13 mouse cellular contexts compared by ENCODE assay signal in the genomic region with DNA sequence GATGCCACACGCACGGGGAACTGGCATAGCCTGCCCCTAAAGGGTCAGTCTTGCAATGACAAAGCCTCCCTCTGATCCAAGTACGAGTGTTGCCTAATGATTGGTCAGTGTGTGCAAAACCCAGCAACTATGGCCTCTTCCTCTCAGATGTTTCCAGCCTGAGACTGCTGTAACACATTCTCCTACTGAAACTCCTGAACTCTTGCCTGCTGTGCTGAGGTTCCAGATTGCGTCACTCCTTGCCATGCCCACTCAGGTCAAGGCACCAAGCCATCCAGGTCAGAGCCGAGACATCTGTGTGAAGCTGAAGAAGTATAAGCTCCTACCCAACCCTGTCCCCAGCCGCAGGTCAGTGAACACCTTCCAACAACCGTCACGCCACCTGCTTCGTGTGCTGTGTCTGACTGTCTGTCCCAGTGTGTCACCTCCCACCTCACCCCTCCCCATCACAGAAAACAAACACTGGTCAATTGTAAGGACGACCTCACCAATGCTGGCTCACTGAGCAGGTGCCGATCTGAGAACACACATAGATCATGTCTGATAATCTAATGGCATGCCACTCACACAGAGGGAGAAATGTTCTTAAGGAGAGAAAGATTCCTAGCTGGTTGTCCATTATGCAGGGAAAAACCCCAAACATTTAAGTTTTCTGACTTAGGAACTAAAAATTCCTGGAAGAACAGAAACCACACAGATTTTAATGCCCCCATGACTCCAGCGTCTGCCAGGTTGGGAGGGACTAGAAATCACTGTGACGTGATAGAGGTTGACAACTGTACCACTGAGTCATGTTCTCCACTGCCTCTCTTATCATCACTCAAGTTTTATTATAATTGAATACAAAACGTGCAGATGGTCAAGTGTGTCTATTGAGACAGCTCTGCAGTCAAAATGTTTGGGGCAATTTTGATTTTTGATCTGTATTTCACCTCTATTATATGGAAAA. TPM values are rescaled to one million over a fixed set of nuclear protein-coding genes. Genes with fewer than 3 reads are reported as not detected.
DNase-seq lines count a peak whose midpoint lies in the region; ATAC-seq lines count a peak whose summit lies in the region.
"Had no signal": no experiment of that assay in that cellular context is flagged by ENCODE, and none has a peak within 500 bp of the region (broad histone marks: within the 10 kb centered on the region; RNA-seq: fewer than 3 reads in every experiment).

No protein-coding gene starts in this region.

- H3K4me3 ChIP-seq in liver, embryonic 15.5 days (replicated peaks) = no peak overlapping the region
- H3K4me3 ChIP-seq in intestine, embryonic 16.5 days (ENCODE audit: low read length) = no peak overlapping the region
- H3K4me3 ChIP-seq: embryonic facial prominence, embryonic 15.5 days; midbrain, embryonic 15.5 days had no signal

- H3K9me3 ChIP-seq in liver, embryonic 15.5 days (replicated peaks) = no peaks in the 10 kb centered on the region
- H3K9me3 ChIP-seq in intestine, embryonic 16.5 days (ENCODE audit: control insufficient read depth, low read length) = no peaks in the 10 kb centered on the region
- H3K9me3 ChIP-seq: embryonic facial prominence, embryonic 15.5 days; midbrain, embryonic 15.5 days had no signal

- H3K9ac ChIP-seq in liver, embryonic 15.5 days = no peak overlapping the region
- H3K9ac ChIP-seq in intestine, embryonic 16.5 days (ENCODE audit: low read depth, low read length) = no peak overlapping the region
- H3K9ac ChIP-seq: embryonic facial prominence, embryonic 15.5 days; midbrain, embryonic 15.5 days had no signal

- H3K27me3 ChIP-seq in liver, embryonic 15.5 days = no peaks in the 10 kb centered on the region
- H3K27me3 ChIP-seq in intestine, embryonic 16.5 days (replicated peaks; ENCODE audit: control insufficient read depth, insufficient read depth, low read length) = no peaks in the 10 kb centered on the region
- H3K27me3 ChIP-seq: embryonic facial prominence, embryonic 15.5 days; midbrain, embryonic 15.5 days had no signal

- peaks cover 8% of the 10 kb centered on the region for H3K4me1 ChIP-seq in liver, embryonic 15.5 days (replicated peaks)
- H3K4me1 ChIP-seq in intestine, embryonic 16.5 days (ENCODE audit: control insufficient read depth, insufficient read depth, low read length) = no peaks in the 10 kb centered on the region
- H3K4me1 ChIP-seq: embryonic facial prominence, embryonic 15.5 days; midbrain, embryonic 15.5 days had no signal

- H3K27ac ChIP-seq in liver, embryonic 15.5 days (replicated peaks) = no peak overlapping the region
- no peak overlapping the region for H3K27ac ChIP-seq in intestine, embryonic 16.5 days (ENCODE audit: low read length)
- H3K27ac ChIP-seq: embryonic facial prominence, embryonic 15.5 days; midbrain, embryonic 15.5 days had no signal

- ATAC-seq in liver, embryonic 15.5 days (ENCODE audit: insufficient read depth) = 0 out of 2 replicates have a peak, but pooled peaks have one; percentile 42
- ATAC-seq in megakaryocyte, adult 5-6 weeks (ENCODE audit: poor library complexity, severe bottlenecking) = peak; percentile 66
- no peak for ATAC-seq in intestine, embryonic 16.5 days
- ATAC-seq: forebrain, embryonic 14.5 days; midbrain, embryonic 15.5 days had no signal

- no peak overlapping the region for H3K4me2 ChIP-seq in liver, embryonic 15.5 days
- no peak overlapping the region for H3K4me2 ChIP-seq in intestine, embryonic 16.5 days (ENCODE audit: low read depth, low read length)
- H3K4me2 ChIP-seq: embryonic facial prominence, embryonic 15.5 days; midbrain, embryonic 15.5 days had no signal

- WGBS in liver, embryonic 15.5 days (ENCODE audit: insufficient replicate concordance) = 72% methylated on average over 14 of the region's 14 CpGs
- WGBS in intestine, embryonic 16.5 days = 90% methylated on average over 14 of the region's 14 CpGs

- H3K36me3 ChIP-seq in liver, embryonic 15.5 days (replicated peaks) = peaks cover 42% of the 10 kb centered on the region
- peaks cover 9% of the 10 kb centered on the region for H3K36me3 ChIP-seq in intestine, embryonic 16.5 days (ENCODE audit: control insufficient read depth, insufficient read depth, low read length)

- peak; percentile 37 to 83 for DNase-seq in adrenal gland, adult (ENCODE audit: inconsistent age in 2 of 2, low spot score in 1 of 2)
- DNase-seq in adrenal gland, adult 18-20 months (ENCODE audit: low spot score in 2 of 2) = no peak
- no peak for DNase-seq in liver
- DNase-seq in gastrocnemius, postnatal 25 days = peak; percentile 71
- DNase-seq in right cerebral cortex, adult 18-20 months = no peak
- DNase-seq: heart, adult 11 months; lung, postnatal 14 days had no signal

RNA-seq across cellular contexts. Expression of a gene that starts 9.6 kb away (rescaled TPM):
- total RNA-seq in adrenal gland, adult 18-20 months (2021) = 10 to 100 TPM; 18.5 to 21.8 TPM
- polyA plus RNA-seq in liver, embryonic 15.5 days (2015; fragmentation: Nextera tagmentation; extraction: Ambion mirVana) = 13.0 and 14.1 TPM in 2 replicates
- 1 to 10 TPM; 5.2 to 5.6 TPM for total RNA-seq in gastrocnemius, postnatal 25 days (2021)
- total RNA-seq in megakaryocyte, adult 5-6 weeks (2015) = 20.1 and 27.0 TPM in 2 replicates
- total RNA-seq in megakaryocyte, adult 5-6 weeks (2017) = 12.1 and 14.8 TPM in 2 replicates
- 18.7 and 21.5 TPM in 2 replicates for polyA plus RNA-seq in intestine, embryonic 16.5 days (2015; fragmentation: Nextera tagmentation; extraction: Ambion mirVana)

RNA-seq across cellular contexts. Expression of a gene that starts 22.3 kb away (rescaled TPM):
- 10 to 100 TPM; 57.3 to 75.8 TPM for total RNA-seq in adrenal gland, adult 18-20 months (2021)
- 9.4 and 11.1 TPM in 2 replicates for polyA plus RNA-seq in liver, embryonic 15.5 days (2015; fragmentation: Nextera tagmentation; extraction: Ambion mirVana)
- 10 to 100 TPM; 15.2 to 15.3 TPM for total RNA-seq in gastrocnemius, postnatal 25 days (2021)
- total RNA-seq in megakaryocyte, adult 5-6 weeks (2015) = 65.2 and 73.3 TPM in 2 replicates
- total RNA-seq in megakaryocyte, adult 5-6 weeks (2017) = 38.4 and 46.1 TPM in 2 replicates
- polyA plus RNA-seq in intestine, embryonic 16.5 days (2015; fragmentation: Nextera tagmentation; extraction: Ambion mirVana) = 17.2 and 19.4 TPM in 2 replicates

RNA-seq across cellular contexts. Expression of a gene that starts 36.4 kb away (rescaled TPM):
- 10 to 100 TPM; 42.9 to 51.9 TPM for total RNA-seq in adrenal gland, adult 18-20 months (2021)
- polyA plus RNA-seq in liver, embryonic 15.5 days (2015; fragmentation: Nextera tagmentation; extraction: Ambion mirVana) = 3.6 and 4.0 TPM in 2 replicates
- 10 to 100 TPM; 11.5 to 12.0 TPM for total RNA-seq in gastrocnemius, postnatal 25 days (2021)
- total RNA-seq in megakaryocyte, adult 5-6 weeks (2015) = 28.4 and 30.3 TPM in 2 replicates
- total RNA-seq in megakaryocyte, adult 5-6 weeks (2017) = 32.8 and 33.6 TPM in 2 replicates
- polyA plus RNA-seq in intestine, embryonic 16.5 days (2015; fragmentation: Nextera tagmentation; extraction: Ambion mirVana) = 5.3 and 6.1 TPM in 2 replicates

Comparison
In these comparisons a context has a peak if more than half of its experiments do, and no peak if none do; other contexts are left out.
1. DNase-seq: peak in adrenal gland, adult (2 of 2) and gastrocnemius, postnatal 25 days (single experiment); none in adrenal gland, adult 18-20 months (0 of 2), liver (single experiment) and right cerebral cortex, adult 18-20 months (single experiment).